Mouse (Mus musculus) liver, embryonic 12.5 days (tissue): ENCODE data around the gene Inpp5a. TPM values are rescaled to one million over a fixed set of nuclear protein-coding genes. Genes with fewer than 3 reads are reported as not detected.

Experiments used
- ATAC-seq: fragments of 200-750 bp; cut with Nextera tagmentation; 2 replicates; pipeline ENCODE4 v1.8.0; 2017; ENCODE audit warnings: moderate number of reproducible peaks, mild to moderate bottlenecking, moderate library complexity
- H3K27ac ChIP-seq: fragments of 300-500 bp; sonication (generic); 2 replicates; pipeline ENCODE4 v1.5.1; 2016; ENCODE audit warnings: mild to moderate bottlenecking
- H3K27me3 ChIP-seq: fragments of 300-500 bp; sonication (generic); replicated peaks from 2 replicates; pipeline ENCODE4 v1.6.1; 2016; ENCODE audit warnings: mild to moderate bottlenecking, moderate library complexity
- H3K36me3 ChIP-seq: fragments of 300-500 bp; sonication (generic); 2 replicates; pipeline ENCODE4 v1.6.1; 2016; ENCODE audit warnings: mild to moderate bottlenecking, moderate library complexity
- H3K4me1 ChIP-seq: fragments of 300-500 bp; sonication (generic); 2 replicates; pipeline ENCODE4 v1.6.1; 2016
- H3K4me2 ChIP-seq: fragments of 300-500 bp; sonication (generic); 2 replicates; pipeline ENCODE4 v1.6.1; 2016; ENCODE audit warnings: mild to moderate bottlenecking, moderate library complexity
- H3K4me3 ChIP-seq: fragments of 300-500 bp; sonication (generic); 2 replicates; pipeline ENCODE4 v1.5.1; 2016; ENCODE audit warnings: mild to moderate bottlenecking, moderate library complexity
- H3K9ac ChIP-seq: fragments of 300-500 bp; sonication (generic); 2 replicates; pipeline ENCODE4 v1.6.1; 2016; ENCODE audit warnings: mild to moderate bottlenecking, moderate library complexity
- H3K9me3 ChIP-seq: fragments of 300-500 bp; sonication (generic); replicated peaks from 2 replicates; pipeline ENCODE4 v1.6.1; 2016; ENCODE audit warnings: mild to moderate bottlenecking, moderate library complexity
- WGBS: fragments of 180-500 bp; shearing (Covaris S2); methylation state at CpG from one replicate; pipeline ENCODE4 v1.1.7; 2016; ENCODE audit not compliant: insufficient replicate concordance; 5-methylcytosine and 5-hydroxymethylcytosine counted together
- polyA plus RNA-seq: library from polyadenylated mRNA; unstranded; fragments of >200 nt; fragmentation: Nextera tagmentation; extraction: Ambion mirVana; gene quantifications from 2 replicates; pipeline ENCODE4 v1.2.1, GENCODE M21; 2016

Gene Inpp5a
- polyA plus RNA-seq, 1 experiment from 2014 or later, result 10.1 TPM

DNA sequence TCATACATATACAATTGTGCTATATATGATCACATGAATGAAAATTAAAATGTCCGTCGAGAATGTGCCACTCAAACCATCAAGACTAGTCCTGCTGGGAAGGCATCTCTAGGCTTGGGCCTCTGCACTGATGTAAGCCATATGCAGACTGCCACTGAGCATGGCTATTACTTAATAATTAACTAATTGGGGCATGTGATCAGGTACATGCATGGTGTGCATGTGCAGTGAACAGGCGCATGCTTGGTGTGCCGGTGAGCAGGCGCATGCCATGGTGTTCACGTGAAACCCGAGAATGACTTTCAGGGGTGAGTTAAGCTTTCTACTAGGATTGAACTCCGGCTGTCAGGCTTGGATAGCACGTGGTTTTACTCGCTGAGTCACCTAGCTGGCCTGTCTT, 170.8 kb downstream of the Inpp5a start:
- WGBS, result 77% methylated on average over 10 of the region's 10 CpGs
- Histone ChIP-seq H3K9ac (no peak overlapping the region), H3K4me2 (no peak overlapping the region), H3K4me1 (no peaks in the 10 kb centered on the region), H3K27ac (no peak overlapping the region), H3K9me3 (no peaks in the 10 kb centered on the region), H3K36me3 (no peaks in the 10 kb centered on the region; the same call in 1 of the 2 replicates), H3K27me3 (no peaks in the 10 kb centered on the region), H3K4me3 (no peak overlapping the region)
- ATAC-seq, result no peak

DNA sequence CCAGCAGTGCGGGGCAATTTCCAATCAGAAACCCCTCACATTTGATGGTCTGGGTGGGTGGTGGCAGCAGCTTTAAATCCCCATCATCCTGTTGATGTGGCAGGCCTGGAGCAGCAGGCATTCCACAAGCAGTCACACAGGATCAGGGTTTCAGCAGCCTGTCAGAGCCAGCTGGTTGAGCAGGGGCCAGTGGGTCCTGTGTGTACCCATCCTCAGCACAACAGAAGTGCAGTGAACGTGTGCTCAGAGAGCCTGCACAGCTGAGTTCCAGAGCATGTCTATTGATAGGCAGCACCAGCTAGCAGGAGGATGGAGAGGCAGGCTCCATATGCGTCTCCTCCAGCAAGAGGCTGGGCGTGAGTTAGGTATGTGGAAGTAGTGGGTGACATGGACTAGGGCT, 174.5 kb downstream of the Inpp5a start:
- 67% methylated on average over 4 of the region's 4 CpGs for WGBS
- Histone ChIP-seq H3K9me3 (no peaks in the 10 kb centered on the region), H3K4me3 (no peak overlapping the region), H3K4me1 (no peaks in the 10 kb centered on the region), H3K4me2 (no peak overlapping the region), H3K27me3 (no peaks in the 10 kb centered on the region; the same call in 1 of the 2 replicates), H3K36me3 (no peaks in the 10 kb centered on the region; the same call in 1 of the 2 replicates), H3K27ac (no peak overlapping the region), H3K9ac (no peak overlapping the region)
- ATAC-seq, result no peak

DNA sequence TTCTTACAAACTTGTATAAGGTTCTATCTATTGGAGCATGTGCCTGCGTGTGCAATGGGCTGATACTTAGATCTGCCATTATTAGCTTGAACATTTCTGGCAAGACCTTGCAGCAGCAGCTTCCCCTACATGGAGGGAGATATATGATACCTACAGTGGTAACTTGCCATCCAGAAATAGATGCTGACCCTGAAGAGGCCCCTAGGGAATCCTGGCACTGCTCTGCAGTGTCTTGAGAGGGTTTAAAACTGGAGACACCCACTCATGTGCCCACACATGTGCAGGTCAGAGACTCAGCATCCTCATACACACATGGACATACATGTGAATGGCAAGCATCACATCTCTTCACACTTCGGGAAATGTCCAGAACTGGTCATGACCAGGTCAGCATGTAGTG, 175.3 kb downstream of the Inpp5a start:
- WGBS, result 70% methylated on average over 2 of the region's 2 CpGs
- no peak overlapping the region for H3K9ac ChIP-seq
- H3K4me3 ChIP-seq, result no peak overlapping the region
- H3K9me3 ChIP-seq, result no peaks in the 10 kb centered on the region
- no peak for ATAC-seq
- H3K4me1 ChIP-seq, result no peaks in the 10 kb centered on the region
- H3K27me3 ChIP-seq, result no peaks in the 10 kb centered on the region; the same call in 1 of the 2 replicates
- no peaks in the 10 kb centered on the region; the same call in 1 of the 2 replicates for H3K36me3 ChIP-seq
- no peak overlapping the region for H3K27ac ChIP-seq
- no peak overlapping the region for H3K4me2 ChIP-seq

DNA sequence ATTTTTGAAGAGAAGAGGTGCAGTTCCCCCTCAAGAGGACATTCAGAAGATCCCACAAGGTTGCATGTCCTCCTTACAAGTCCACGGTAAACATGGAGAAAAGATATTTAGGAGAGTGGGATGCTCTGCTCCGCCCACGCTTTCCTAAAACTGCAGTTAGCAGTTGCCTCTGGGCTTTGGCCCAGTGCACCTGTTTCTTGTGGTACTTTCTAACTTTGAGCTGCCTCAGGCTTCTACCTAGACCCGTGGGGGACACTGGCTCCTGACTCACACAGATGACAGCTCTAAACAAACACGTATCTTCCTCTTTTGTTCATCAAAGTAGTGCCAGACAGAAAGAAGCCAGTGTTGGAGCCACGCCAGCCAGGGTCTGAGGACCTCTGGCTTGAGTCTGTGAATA, 177.1 kb downstream of the Inpp5a start:
- no peaks in the 10 kb centered on the region; the same call in 1 of the 2 replicates for H3K27me3 ChIP-seq
- H3K4me1 ChIP-seq, result no peaks in the 10 kb centered on the region
- no peak overlapping the region for H3K4me3 ChIP-seq
- H3K9me3 ChIP-seq, result no peaks in the 10 kb centered on the region
- no peak for ATAC-seq
- no peak overlapping the region for H3K27ac ChIP-seq
- no peak overlapping the region for H3K9ac ChIP-seq
- 69% methylated on average over 6 of the region's 6 CpGs for WGBS
- H3K4me2 ChIP-seq, result no peak overlapping the region
- no peaks in the 10 kb centered on the region for H3K36me3 ChIP-seq

DNA sequence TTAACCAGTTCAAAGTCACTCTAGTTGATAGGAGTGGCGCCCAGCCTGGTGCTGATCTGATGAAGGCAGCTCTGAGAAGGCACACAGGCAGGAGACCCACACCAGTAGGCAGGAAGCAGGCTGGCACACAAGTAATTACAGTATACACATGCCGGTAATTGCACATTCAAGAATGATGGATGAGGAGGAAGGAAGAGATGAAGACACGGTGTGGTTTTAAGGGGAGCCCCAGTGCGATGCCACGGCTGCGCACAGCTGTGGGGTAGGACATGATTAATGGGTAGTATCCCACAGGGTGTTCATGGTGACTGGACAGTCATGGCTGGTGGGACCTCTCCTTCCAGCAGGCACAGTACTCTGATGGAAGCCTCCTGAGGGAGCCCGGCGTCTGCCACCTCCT, 177.6 kb downstream of the Inpp5a start:
- Histone ChIP-seq H3K4me3 (no peak overlapping the region), H3K4me2 (no peak overlapping the region), H3K27me3 (no peaks in the 10 kb centered on the region; the same call in 1 of the 2 replicates), H3K4me1 (no peaks in the 10 kb centered on the region), H3K36me3 (no peaks in the 10 kb centered on the region), H3K27ac (no peak overlapping the region), H3K9ac (no peak overlapping the region), H3K9me3 (no peaks in the 10 kb centered on the region)
- ATAC-seq, result 0 out of 2 replicates have a peak, but pooled peaks have one; percentile 15
- 35% methylated on average over 8 of the region's 8 CpGs for WGBS

DNA sequence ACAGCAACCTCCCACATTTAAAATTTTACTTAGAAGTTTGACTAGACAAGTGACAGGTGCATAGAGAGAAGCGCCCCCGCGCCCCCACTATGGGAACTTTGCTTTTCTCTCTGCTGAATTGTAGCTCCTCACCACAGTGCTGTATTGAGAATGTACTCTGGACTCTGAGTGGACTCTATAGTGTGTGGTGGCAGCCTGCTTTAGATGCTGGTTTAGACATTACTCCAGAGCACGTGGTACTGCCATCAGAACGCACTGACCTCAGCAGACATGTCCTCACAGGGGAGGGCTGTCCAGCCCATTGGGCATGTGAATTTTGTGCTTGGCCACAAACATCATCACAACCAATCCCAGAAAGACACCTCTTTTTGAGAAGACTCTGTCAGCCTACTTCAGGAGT, 181.9 kb downstream of the Inpp5a start:
- 72% methylated on average over 5 of the region's 5 CpGs for WGBS

DNA sequence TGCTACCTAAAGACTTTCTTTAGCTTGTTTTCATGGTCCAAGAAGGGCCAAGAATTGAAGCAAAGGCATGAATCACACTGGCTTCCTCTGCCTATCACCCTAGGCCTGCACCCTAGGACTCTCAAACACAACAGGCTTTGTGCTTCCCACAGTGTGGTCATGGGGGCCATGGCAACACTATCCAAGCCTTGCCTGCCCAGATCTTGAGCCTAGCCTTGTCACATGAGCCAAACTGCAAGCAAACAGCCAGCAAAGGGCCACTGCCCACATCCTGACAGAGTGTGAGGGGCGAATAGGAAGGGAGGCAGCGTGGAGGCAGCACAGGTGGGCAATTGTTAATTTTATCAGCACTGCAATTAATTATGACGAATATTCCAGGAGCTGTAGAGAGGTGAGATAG, 183.8 kb downstream of the Inpp5a start:
- Histone ChIP-seq H3K4me2 (no peak overlapping the region), H3K27ac (no peak overlapping the region), H3K36me3 (0 out of 2 replicates have a peak, but pooled peaks cover 6% of the 10 kb centered on the region), H3K9me3 (no peaks in the 10 kb centered on the region), H3K4me3 (no peak overlapping the region), H3K9ac (no peak overlapping the region), H3K4me1 (peaks cover 15% of the 10 kb centered on the region; the same call in 1 of the 2 replicates), H3K27me3 (peaks cover 3% of the 10 kb centered on the region; the same call in 1 of the 2 replicates)
- no peak for ATAC-seq
- WGBS, result 53% methylated on average over 3 of the region's 3 CpGs

More for the DNA sequence above, 181.9 kb downstream of the Inpp5a start:
- Histone ChIP-seq H3K27me3 (no peaks in the 10 kb centered on the region; the same call in 1 of the 2 replicates), H3K4me2 (no peak overlapping the region), H3K36me3 (0 out of 2 replicates have a peak, but pooled peaks cover 4% of the 10 kb centered on the region), H3K4me3 (no peak overlapping the region), H3K9me3 (no peaks in the 10 kb centered on the region), H3K4me1 (peaks cover 3% of the 10 kb centered on the region; the same call in 1 of the 2 replicates), H3K9ac (no peak overlapping the region), H3K27ac (no peak overlapping the region)
- no peak for ATAC-seq

DNA sequence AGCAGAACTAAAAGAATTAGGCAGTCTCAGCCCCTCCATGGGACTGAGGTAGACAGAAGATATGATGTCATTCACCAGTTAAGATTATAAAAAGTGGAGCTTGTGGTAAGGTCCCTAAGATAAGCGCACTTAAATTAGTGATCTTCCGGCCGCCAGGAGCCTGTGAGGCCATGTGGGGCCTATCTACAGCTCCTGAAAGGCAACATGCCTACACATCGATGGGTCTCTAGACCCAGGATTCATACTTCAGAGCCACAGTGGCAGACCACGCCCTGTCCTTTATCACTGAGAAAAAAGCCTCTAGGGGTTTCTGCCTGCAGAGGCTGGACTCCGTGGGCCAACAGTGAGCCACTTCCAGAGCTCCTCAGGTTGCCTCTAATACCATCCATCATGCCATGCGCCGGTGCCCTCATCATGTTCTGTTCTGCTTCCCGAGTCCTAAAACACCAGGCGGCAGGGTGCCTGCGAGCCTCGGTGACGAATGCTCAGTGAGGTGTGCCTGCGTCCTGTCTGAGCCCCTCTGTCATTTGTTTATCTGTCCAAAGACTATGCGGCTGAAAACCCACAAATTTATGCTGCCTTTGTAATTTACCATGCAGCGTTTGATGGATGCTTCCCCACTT, 187.3 kb downstream of the Inpp5a start:
- Histone ChIP-seq H3K36me3 (peaks cover 14% of the 10 kb centered on the region), H3K9ac (no peak overlapping the region), H3K9me3 (no peaks in the 10 kb centered on the region), H3K27me3 (peaks cover 38% of the 10 kb centered on the region), H3K4me1 (peaks cover 17% of the 10 kb centered on the region; the same call in 1 of the 2 replicates), H3K27ac (no peak overlapping the region), H3K4me3 (no peak overlapping the region), H3K4me2 (no peak overlapping the region)
- WGBS, result 52% methylated on average over 16 of the region's 16 CpGs
- peak; percentile 61 for ATAC-seq

DNA sequence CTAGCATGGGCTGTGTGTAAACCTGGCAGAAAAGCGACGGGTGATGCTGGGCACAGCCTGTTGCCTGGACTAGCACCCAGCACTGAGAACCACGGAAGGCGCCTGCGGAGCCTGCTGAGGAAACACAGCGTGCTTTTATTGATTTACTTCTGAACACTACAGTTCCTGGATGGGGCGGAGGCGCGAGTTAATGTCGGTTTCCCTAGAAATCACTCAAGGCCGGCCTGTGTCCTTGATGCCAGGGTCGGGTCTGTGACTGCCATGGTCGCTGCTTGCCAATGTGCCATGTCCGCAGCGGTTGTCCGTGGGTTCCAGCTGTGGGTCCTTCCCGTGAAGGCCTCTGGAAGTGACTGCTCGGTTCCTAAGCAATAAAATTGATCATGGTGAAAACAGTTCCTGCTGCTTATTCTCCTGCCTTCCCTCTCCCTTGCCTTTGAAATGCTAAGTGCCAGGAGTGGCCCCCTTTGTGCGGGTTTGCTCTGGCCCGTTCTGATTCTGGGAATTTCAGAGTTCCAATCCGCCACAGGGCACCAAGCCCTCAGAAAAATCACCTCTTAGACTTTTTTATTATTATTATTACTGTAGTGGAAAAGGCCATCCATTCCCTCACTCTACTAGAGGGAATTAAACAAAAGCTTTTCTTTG, 190.5 kb downstream of the Inpp5a start:
- Histone ChIP-seq H3K9ac (no peak overlapping the region), H3K4me1 (peaks cover 33% of the 10 kb centered on the region), H3K9me3 (no peaks in the 10 kb centered on the region), H3K27me3 (peaks cover 70% of the 10 kb centered on the region), H3K27ac (no peak overlapping the region), H3K4me2 (no peak overlapping the region), H3K4me3 (no peak overlapping the region), H3K36me3 (peaks cover 14% of the 10 kb centered on the region)
- 77% methylated on average over 21 of the region's 21 CpGs for WGBS
- ATAC-seq, result no peak

DNA sequence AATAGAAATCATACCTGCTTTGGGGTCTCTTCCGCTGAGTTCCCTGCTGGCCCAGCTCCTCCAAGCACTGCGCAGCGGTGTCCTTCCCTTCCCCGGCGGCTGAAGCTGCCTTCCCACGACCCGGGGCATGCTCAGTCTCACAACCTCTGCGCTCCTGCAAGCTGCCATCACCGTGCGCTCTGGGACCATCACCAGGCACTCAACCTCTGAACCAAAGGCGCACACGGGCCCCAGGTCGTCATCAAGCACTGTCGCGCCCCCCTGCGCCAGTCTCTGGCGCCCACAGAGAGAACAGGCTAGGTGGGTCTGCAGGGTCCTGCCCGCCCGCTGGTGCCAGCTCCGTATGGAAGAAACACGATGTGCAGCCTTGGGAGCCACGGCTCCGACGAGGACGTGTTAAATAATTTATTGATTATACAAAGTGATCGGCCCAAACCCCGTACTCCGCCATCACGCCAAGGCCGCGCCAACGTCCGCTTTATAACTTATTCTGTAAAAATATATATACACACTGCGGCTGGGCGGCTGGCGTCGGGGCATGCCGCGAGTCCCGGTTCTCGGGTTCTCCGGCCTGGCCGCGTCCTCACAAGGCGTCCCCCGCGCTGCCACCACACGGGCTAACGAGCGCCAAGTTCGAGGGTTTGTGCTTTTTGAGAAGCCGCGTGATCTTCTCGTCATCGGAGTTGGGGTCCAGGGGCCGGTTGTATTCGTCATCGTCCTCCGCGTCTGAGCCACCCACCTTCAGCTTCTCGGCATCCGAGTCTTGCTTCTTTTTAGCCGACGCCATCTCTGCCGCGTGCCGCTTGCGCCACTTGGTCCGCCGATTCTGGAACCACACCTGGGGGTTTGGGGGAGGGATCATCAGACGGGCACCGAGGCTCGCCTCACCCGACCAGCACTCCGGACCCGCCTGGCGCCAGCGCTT, 192.2 kb downstream of the Inpp5a start:
- Histone ChIP-seq H3K27me3 (peaks cover 87% of the 10 kb centered on the region), H3K9ac (no peak overlapping the region), H3K36me3 (peaks cover 10% of the 10 kb centered on the region), H3K4me1 (peaks cover 27% of the 10 kb centered on the region), H3K4me2 (peak overlapping the region; percentile 53), H3K9me3 (no peaks in the 10 kb centered on the region), H3K4me3 (peak overlapping the region; percentile 40; the same call in 1 of the 2 replicates), H3K27ac (no peak overlapping the region)
- no peak for ATAC-seq
- WGBS, result 3% methylated on average over 72 of the region's 78 CpGs

DNA sequence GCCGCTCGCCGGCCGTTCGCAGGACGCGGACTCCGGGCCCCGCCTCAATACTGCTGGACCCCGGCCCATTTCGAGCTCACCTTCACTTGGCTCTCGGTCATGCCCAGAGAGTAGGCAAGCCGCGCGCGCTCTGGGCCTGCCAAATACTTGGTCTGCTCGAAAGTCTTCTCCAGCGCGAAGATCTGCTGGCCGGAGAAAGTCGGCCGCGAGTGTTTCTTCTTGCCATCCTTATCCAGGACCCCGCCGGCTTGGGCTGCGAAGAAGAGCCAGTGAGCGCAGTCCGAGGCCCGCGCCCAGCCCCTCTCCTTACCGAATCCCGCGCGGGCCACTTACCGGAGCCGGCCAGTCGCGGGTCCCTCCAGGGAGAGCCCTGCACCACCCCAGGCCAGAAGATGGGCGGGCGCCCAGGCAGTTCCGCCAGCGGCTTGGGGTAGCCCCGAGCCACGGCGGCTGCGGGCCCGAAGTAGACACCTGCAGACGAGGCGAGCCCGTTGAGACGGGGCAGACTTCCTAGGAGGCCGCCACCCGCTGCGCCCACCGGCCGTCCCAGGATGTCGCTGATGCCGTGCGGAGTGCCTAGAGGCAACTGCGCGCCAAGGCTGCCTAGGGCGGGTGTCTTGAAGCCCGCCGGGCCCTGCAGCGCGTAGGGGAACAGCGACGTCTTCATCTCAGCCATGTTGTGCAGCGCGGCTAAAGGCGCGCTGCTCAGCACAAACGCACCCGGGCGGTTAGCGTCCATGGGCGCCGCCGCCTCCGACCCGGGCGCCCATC, 193.1 kb downstream of the Inpp5a start:
- Histone ChIP-seq H3K27me3 (peaks cover 96% of the 10 kb centered on the region), H3K36me3 (peaks cover 10% of the 10 kb centered on the region), H3K4me3 (peak overlapping the region; percentile 40), H3K4me1 (peaks cover 19% of the 10 kb centered on the region), H3K27ac (no peak overlapping the region), H3K9ac (no peak overlapping the region), H3K9me3 (no peaks in the 10 kb centered on the region), H3K4me2 (peak overlapping the region; percentile 53)
- WGBS, result 1% methylated on average over 73 of the region's 82 CpGs
- ATAC-seq, result no peak
